Mouse (Mus musculus): ENCODE results near the gene Gba2.

GRCm38 (mm10) chr4:43585682-43586081, 7.0 kb upstream of the Gba2 start:
- TF ChIP-seq GATA1 (IDR thresholded peaks at IDR 0.05; ENCODE audit: low read length): no peak
- no peak for TF ChIP-seq TAL1 (IDR thresholded peaks at IDR 0.05; ENCODE audit: low read length)
